ENCODE assay signal across 9 mouse cellular contexts in the genomic region with DNA sequence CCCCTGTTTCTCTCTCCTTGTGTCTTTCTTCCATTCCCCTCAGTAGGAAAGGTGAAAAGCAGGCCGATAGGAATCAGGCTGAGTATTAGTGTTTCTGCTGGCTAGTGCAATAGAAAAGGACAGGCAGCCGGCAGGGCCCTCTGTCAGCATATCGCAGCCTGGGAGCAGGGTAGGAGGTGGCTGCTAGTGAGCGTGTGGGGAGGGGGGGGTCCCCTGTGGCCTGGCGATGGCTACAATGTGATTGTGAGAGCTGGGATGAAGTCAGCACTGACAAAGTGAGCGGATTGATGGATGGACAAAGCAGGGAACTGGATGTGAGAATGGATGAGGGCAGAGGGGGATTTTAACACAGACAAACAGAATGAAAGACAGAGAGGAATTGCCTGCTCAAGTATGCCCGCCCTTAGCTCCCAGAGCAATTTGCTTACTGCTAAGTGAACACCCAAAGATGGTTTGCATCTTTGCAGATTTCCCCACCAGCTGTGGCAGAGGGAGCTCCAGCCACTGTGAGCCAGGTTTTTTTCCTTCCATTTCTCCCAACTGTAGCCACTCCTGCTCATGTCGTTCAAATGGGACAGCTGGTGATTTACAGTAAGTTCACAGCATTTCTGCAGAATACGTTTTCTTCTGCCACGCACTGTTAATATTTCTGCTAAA.
DNase-seq lines count a peak whose midpoint lies in the region; ATAC-seq and TF ChIP-seq lines count a peak whose summit lies in the region.
"Had no signal": no experiment of that assay in that cellular context is flagged by ENCODE, and none has a peak within 500 bp of the region (broad histone marks: within the 10 kb centered on the region; RNA-seq: fewer than 3 reads in every experiment).

No protein-coding gene starts in this region.

- no peak for TF ChIP-seq EP300 in CH12.LX (IDR thresholded peaks at IDR 0.05; ENCODE audit: low read length)

- H3K9ac ChIP-seq in heart, embryonic 11.5 days (ENCODE audit: low read depth, low read length): 0 out of 2 replicates have a peak overlapping the region, but pooled peaks have one; percentile 34
- H3K9ac ChIP-seq in CH12.LX (ENCODE audit: insufficient read depth, low read depth): no peak overlapping the region
- H3K9ac ChIP-seq in forebrain, embryonic 11.5 days (ENCODE audit: low read length): no peak overlapping the region
- H3K9ac ChIP-seq in midbrain, embryonic 12.5 days (replicated peaks): peak overlapping the region; percentile 44; the same call in 1 of the 2 replicates

- no peak for TF ChIP-seq POLR2A in CH12.LX (IDR thresholded peaks at IDR 0.05; ENCODE audit: low read depth, low read length)
- no peak for TF ChIP-seq POLR2A in thymus, adult 2 months (IDR thresholded peaks at IDR 0.05; ENCODE audit: control insufficient read depth, extremely low read depth, insufficient read depth, low read length, poor library complexity)

- TF ChIP-seq RAD21 in CH12.LX (IDR thresholded peaks at IDR 0.05; ENCODE audit: low read depth, low read length): no peak

- no peaks in the 10 kb centered on the region for H3K36me3 ChIP-seq in heart, embryonic 11.5 days (ENCODE audit: control insufficient read depth, insufficient read depth, low read length)
- H3K36me3 ChIP-seq in CH12.LX (replicated peaks in 1 of 2; ENCODE audit: control insufficient read depth in 1 of 2, insufficient read depth in 1 of 2, low read length in 1 of 2): no peaks in the 10 kb centered on the region
- no peaks in the 10 kb centered on the region for H3K36me3 ChIP-seq in forebrain, embryonic 11.5 days (ENCODE audit: control insufficient read depth, insufficient read depth, low read length)
- H3K36me3 ChIP-seq in midbrain, embryonic 12.5 days: no peaks in the 10 kb centered on the region
- H3K36me3 ChIP-seq in thymus, adult 2 months (ENCODE audit: control insufficient read depth, insufficient read depth, low read length): no peaks in the 10 kb centered on the region

- dilution Hi-C loops in CH12.LX (cut with MboI; ENCODE audit: extremely low pct_ligation_motif_present, extremely low pct_unique_long_range_greater_than_20kb, low sequenced_read_pairs): no loop called here

- WGBS in heart, embryonic 11.5 days (ENCODE audit: insufficient replicate concordance): 31% methylated on average over 10 of the region's 10 CpGs
- WGBS in forebrain, embryonic 11.5 days: 26% methylated on average over 10 of the region's 10 CpGs
- WGBS in midbrain, embryonic 12.5 days: 23% methylated on average over 10 of the region's 10 CpGs
- WGBS in thymus, adult 2 months: 78% methylated on average over 10 of the region's 10 CpGs

- H3K79me2 ChIP-seq in CH12.LX (replicated peaks; ENCODE audit: control insufficient read depth, extremely low read depth, insufficient read depth, poor library complexity, severe bottlenecking): no peaks in the 10 kb centered on the region

- H3K4me2 ChIP-seq in heart, embryonic 11.5 days: no peak overlapping the region
- 0 out of 2 replicates have a peak overlapping the region, but pooled peaks have one; percentile 22 for H3K4me2 ChIP-seq in CH12.LX (ENCODE audit: insufficient read depth, low read depth, poor library complexity, severe bottlenecking)
- 0 out of 2 replicates have a peak overlapping the region, but pooled peaks have one; percentile 3 for H3K4me2 ChIP-seq in forebrain, embryonic 11.5 days (ENCODE audit: low read depth, low read length, severe bottlenecking)
- peak overlapping the region; percentile 36 for H3K4me2 ChIP-seq in midbrain, embryonic 12.5 days (replicated peaks)

- H3K4me1 ChIP-seq in heart, embryonic 11.5 days (ENCODE audit: control insufficient read depth, insufficient read depth, low read length): peaks cover 5% of the 10 kb centered on the region; the same call in 1 of the 2 replicates
- peaks cover 8 to 23% of the 10 kb centered on the region in 2 experiments for H3K4me1 ChIP-seq in CH12.LX (ENCODE audit: control insufficient read depth in 1 of 2, insufficient read depth in 2 of 2)
- peaks cover 7% of the 10 kb centered on the region; the same call in 1 of the 2 replicates for H3K4me1 ChIP-seq in forebrain, embryonic 11.5 days (replicated peaks; ENCODE audit: control insufficient read depth, insufficient read depth, low read length)
- H3K4me1 ChIP-seq in midbrain, embryonic 12.5 days: peaks cover 11% of the 10 kb centered on the region
- H3K4me1 ChIP-seq in thymus, adult 2 months (replicated peaks; ENCODE audit: control insufficient read depth, insufficient read depth, low read length): peaks cover 7% of the 10 kb centered on the region

- H3K4me3 ChIP-seq in heart, embryonic 11.5 days (ENCODE audit: low read depth, low read length): no peak overlapping the region
- H3K4me3 ChIP-seq in CH12.LX (replicated peaks in 1 of 3; ENCODE audit: low read depth in 2 of 3, low read length in 2 of 3, poor library complexity in 1 of 3): no peak overlapping the region
- no peak overlapping the region for H3K4me3 ChIP-seq in forebrain, embryonic 11.5 days (ENCODE audit: low read depth, low read length)
- no peak overlapping the region for H3K4me3 ChIP-seq in midbrain, embryonic 12.5 days
- no peak overlapping the region for H3K4me3 ChIP-seq in thymus, adult 2 months (ENCODE audit: control insufficient read depth, insufficient read depth, low read length)
- H3K4me3 ChIP-seq: heart, adult 2 months had no signal

- H3K27me3 ChIP-seq in heart, embryonic 11.5 days (ENCODE audit: control insufficient read depth, insufficient read depth, low read length): no peaks in the 10 kb centered on the region
- no peaks in the 10 kb centered on the region for H3K27me3 ChIP-seq in CH12.LX (replicated peaks)
- no peaks in the 10 kb centered on the region for H3K27me3 ChIP-seq in forebrain, embryonic 11.5 days (ENCODE audit: control insufficient read depth, insufficient read depth, low read length)
- no peaks in the 10 kb centered on the region; the same call in 1 of the 2 replicates for H3K27me3 ChIP-seq in midbrain, embryonic 12.5 days
- H3K27me3 ChIP-seq in thymus, adult 2 months (ENCODE audit: control insufficient read depth, insufficient read depth, low read length): no peaks in the 10 kb centered on the region

- DNase-seq in heart, adult 8-10 months (ENCODE audit: low spot score): no peak
- DNase-seq in CH12.LX (ENCODE audit: extremely low read depth): peak; percentile 3
- peak; percentile 74 for DNase-seq in forebrain, embryonic 11.5 days (ENCODE audit: low spot score)
- no peak for DNase-seq in thymus, adult 2 months
- DNase-seq in urinary bladder, postnatal 14 days (ENCODE audit: low spot score): no peak

- ATAC-seq in heart, embryonic 11.5 days (replicated peaks; ENCODE audit: insufficient number of reproducible peaks, low FRiP score, low TSS enrichment): no peak
- peak; percentile 46; the same call in 1 of the 2 replicates for ATAC-seq in forebrain, embryonic 11.5 days (replicated peaks; ENCODE audit: low FRiP score)
- ATAC-seq in midbrain, embryonic 12.5 days (ENCODE audit: low FRiP score, low read depth): peak; percentile 73
- ATAC-seq in megakaryocyte-erythroid progenitor cell, adult 5-6 weeks (replicated peaks; ENCODE audit: low FRiP score, low TSS enrichment, poor library complexity, severe bottlenecking): no peak

- no peak for TF ChIP-seq CTCF in CH12.LX (conservative IDR thresholded peaks at IDR 0.05 in 1 of 2, IDR thresholded peaks at IDR 0.05 in 1 of 2; ENCODE audit: low read depth in 2 of 2, low read length in 2 of 2)
- no peak for TF ChIP-seq CTCF in thymus, adult 2 months (IDR thresholded peaks at IDR 0.05; ENCODE audit: borderline replicate concordance, control insufficient read depth, extremely low read depth, insufficient read depth, low read length, poor library complexity)

- H3K27ac ChIP-seq in heart, embryonic 11.5 days (ENCODE audit: low read depth, low read length): no peak overlapping the region
- H3K27ac ChIP-seq in CH12.LX (ENCODE audit: insufficient read depth, low read depth): no peak overlapping the region
- H3K27ac ChIP-seq in forebrain, embryonic 11.5 days (ENCODE audit: low read depth, low read length): no peak overlapping the region
- H3K27ac ChIP-seq in midbrain, embryonic 12.5 days (replicated peaks): peak overlapping the region; percentile 68
- no peak overlapping the region for H3K27ac ChIP-seq in thymus, adult 2 months (ENCODE audit: control insufficient read depth, insufficient read depth, low read length)
- H3K27ac ChIP-seq: heart, adult 2 months had no signal

- in situ Hi-C loops in CH12.LX (cut with MboI; ENCODE audit: low pct_ligation_motif_present, low pct_unique_long_range_greater_than_20kb, low sequenced_read_pairs): no loop called here

- no peaks in the 10 kb centered on the region for H3K9me3 ChIP-seq in heart, embryonic 11.5 days (replicated peaks; ENCODE audit: control insufficient read depth, low read length)
- H3K9me3 ChIP-seq in CH12.LX (replicated peaks; ENCODE audit: low read length): no peaks in the 10 kb centered on the region
- H3K9me3 ChIP-seq in forebrain, embryonic 11.5 days (ENCODE audit: control insufficient read depth, low read length): no peaks in the 10 kb centered on the region
- no peaks in the 10 kb centered on the region for H3K9me3 ChIP-seq in midbrain, embryonic 12.5 days

TF ChIP-seq in CH12.LX, 34 proteins besides CTCF, POLR2A, EP300 and RAD21:
- TF ChIP-seq GABPA (IDR thresholded peaks at IDR 0.05; ENCODE audit: insufficient replicate concordance, low read depth, low read length) (no peak), UBTF (IDR thresholded peaks at IDR 0.05; ENCODE audit: low read depth, low read length) (no peak), MAX (IDR thresholded peaks at IDR 0.05; ENCODE audit: low read length) (no peak)

Comparison
In these comparisons a context has a peak if more than half of its experiments do, and no peak if none do; other contexts are left out.
1. ATAC-seq: peak in forebrain, embryonic 11.5 days (single experiment) and midbrain, embryonic 12.5 days (single experiment); none in heart, embryonic 11.5 days (single experiment) and megakaryocyte-erythroid progenitor cell, adult 5-6 weeks (single experiment).
2. H3K9ac ChIP-seq: peak in heart, embryonic 11.5 days (single experiment) and midbrain, embryonic 12.5 days (single experiment); none in CH12.LX (single experiment) and forebrain, embryonic 11.5 days (single experiment).
3. DNase-seq: peak in CH12.LX (single experiment) and forebrain, embryonic 11.5 days (single experiment); none in heart, adult 8-10 months (single experiment), thymus, adult 2 months (single experiment) and urinary bladder, postnatal 14 days (single experiment).